Mouse (Mus musculus): ENCODE results near the gene Ttll10. TPM values are rescaled to one million over a fixed set of nuclear protein-coding genes. Genes with fewer than 3 reads are reported as not detected.

Gene Ttll10
- total RNA-seq, 2 experiments from 2014 or later: not detected

DNA sequence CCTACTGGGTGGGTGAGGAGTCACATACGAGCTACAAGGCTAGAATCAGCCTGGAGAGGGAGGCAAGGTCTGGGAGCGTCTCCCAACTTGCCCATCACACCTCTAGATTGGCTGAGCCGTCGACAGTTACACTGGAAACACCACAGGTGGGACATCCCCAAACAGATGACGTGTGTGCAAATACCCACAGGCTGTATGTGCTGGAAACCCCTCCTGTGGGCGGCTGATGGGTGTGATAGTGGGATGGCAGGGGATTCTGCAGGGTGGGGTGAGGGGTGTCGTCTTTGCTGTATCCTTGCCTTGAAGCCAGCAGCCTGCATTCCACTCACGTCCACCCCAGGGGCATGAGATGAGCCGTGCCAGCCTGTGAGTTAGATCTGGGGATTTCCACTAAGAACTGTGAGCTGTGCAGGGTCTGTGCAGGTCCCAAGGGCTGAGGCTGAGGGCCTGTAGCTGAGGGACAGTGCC is 28.5 kb downstream of the Ttll10 start:
- no peak for DNase-seq
- intact Hi-C loops (cut with DNase I): no loop called here

GRCm38 (mm10) chr4:156028580-156028979 is 30.6 kb downstream of the Ttll10 start:
- intact Hi-C loops (cut with DNase I): no loop called here
- DNase-seq: no peak

DNA sequence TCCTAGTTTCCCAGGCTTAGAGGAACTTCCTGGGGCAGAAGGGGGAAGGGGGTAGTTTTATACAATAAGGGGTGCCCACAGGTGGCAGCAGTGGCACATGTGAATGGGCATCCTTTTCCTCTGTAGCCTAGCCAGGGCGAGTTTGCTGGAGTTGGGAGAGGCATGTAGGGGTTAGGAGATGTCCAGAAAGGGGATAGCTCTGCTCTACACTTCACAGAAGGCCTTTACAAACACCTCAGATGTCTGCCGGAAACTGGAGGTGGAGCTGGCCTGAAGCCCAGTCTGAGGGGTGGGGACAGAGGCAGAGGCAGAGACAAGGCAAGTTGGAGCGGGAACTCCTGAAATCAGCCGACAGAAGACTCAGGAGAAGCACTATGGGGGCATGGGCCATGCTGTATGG is 33.2 kb downstream of the Ttll10 start, which contains the start of gene Tnfrsf18:
Tnfrsf18 (plus strand) TSS at position 152 of the 400 bp plus-strand sequence.
- intact Hi-C loops (cut with DNase I): no loop called here
- no peak for DNase-seq

DNA sequence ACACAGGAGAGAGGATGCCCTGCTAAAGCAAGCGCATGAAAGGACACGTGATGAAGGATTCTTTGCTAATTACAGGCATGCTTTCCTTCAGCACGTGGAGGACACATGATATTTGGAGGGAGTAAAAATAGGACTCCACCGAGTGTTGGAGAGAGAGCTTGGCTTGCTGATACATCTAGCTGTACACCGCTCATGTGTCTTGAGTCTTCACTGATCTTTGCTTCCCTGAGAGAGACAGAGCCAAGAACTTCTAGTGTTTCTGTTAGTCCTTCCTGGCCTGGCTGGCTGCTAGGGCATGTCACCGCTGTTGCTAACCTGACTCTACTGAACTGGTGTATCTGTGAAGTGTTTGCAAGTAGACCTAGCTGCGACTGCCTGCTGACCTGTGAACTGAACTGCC is 35.0 kb downstream of the Ttll10 start:
- intact Hi-C loops (cut with DNase I): no loop called here
- DNase-seq: no peak

GRCm38 (mm10) chr4:156023520-156023919 is 35.7 kb downstream of the Ttll10 start:
- DNase-seq: no peak
- intact Hi-C loops (cut with DNase I): no loop called here

- intact Hi-C loops (cut with DNase I): no loop called here
- no peak for DNase-seq
These were observed 37.2 kb downstream of the Ttll10 start for GRCm38 (mm10) chr4:156021942-156022419.

GRCm38 (mm10) chr4:156021381-156021780 is 37.8 kb downstream of the Ttll10 start:
- intact Hi-C loops (cut with DNase I): no loop called here
- DNase-seq: no peak

DNA sequence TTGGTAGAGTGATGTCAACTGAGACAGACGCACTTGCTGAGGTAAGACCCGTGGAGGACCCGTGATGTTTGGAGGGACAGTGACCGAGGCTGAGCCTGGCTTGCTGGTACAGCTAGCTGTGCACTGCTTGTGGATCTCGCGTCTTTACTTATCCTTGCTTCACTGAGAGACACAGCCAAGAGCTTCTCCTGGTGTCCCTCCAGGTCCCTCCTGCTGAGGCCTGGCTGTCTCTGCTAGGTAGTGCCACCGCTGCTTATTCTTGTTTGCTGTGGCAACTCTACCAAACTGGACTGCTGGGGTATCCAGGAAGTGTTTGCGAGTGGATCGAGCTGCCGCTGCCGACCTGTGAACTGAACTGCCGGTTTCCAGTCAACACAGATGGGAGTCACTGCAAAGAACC is 39.4 kb downstream of the Ttll10 start:
- intact Hi-C loops (cut with DNase I): no loop called here
- peak; percentile 38 for DNase-seq

GRCm38 (mm10) chr4:156014436-156014835 is 44.8 kb downstream of the Ttll10 start:
- intact Hi-C loops (cut with DNase I): no loop called here

GRCm38 (mm10) chr4:156013637-156014036 is 45.6 kb downstream of the Ttll10 start, which contains the start of gene Tnfrsf4:
Gene Tnfrsf4 (plus strand): TSS chr4:156013843.
- intact Hi-C loops (cut with DNase I): no loop called here
- no peak for DNase-seq

More at GRCm38 (mm10) chr4:156014436-156014835, 44.8 kb downstream of the Ttll10 start:
- no peak for DNase-seq

DNA sequence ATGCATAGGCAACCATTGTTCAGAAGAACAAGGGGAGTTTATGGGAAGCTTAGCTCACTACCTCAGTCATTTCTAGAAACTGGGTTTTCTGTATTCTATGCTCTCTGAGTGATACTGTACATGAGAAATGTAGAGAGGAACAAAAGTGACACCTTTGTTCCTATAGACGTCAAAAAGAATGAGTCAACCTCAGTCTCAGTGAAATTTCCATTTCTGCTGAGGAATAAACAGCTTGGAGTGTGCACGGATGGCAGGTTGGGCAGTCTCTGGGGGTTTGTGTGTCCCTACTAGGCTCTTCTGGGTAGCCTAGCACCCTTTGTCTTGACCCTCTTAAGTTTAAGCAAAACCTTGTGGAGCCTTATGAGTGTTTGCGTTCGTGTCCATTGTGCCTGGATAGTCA is 50.8 kb downstream of the Ttll10 start:
- DNase-seq: no peak
- intact Hi-C loops (cut with DNase I): no loop called here

- intact Hi-C loops (cut with DNase I): no loop called here
These were observed 55.1 kb downstream of the Ttll10 start for GRCm38 (mm10) chr4:156004109-156004508.

GRCm38 (mm10) chr4:155993606-155994005 is 65.6 kb downstream of the Ttll10 start:
- intact Hi-C loops (cut with DNase I): no loop called here
- DNase-seq: no peak

More at GRCm38 (mm10) chr4:156004109-156004508, 55.1 kb downstream of the Ttll10 start:
- DNase-seq: no peak

DNA sequence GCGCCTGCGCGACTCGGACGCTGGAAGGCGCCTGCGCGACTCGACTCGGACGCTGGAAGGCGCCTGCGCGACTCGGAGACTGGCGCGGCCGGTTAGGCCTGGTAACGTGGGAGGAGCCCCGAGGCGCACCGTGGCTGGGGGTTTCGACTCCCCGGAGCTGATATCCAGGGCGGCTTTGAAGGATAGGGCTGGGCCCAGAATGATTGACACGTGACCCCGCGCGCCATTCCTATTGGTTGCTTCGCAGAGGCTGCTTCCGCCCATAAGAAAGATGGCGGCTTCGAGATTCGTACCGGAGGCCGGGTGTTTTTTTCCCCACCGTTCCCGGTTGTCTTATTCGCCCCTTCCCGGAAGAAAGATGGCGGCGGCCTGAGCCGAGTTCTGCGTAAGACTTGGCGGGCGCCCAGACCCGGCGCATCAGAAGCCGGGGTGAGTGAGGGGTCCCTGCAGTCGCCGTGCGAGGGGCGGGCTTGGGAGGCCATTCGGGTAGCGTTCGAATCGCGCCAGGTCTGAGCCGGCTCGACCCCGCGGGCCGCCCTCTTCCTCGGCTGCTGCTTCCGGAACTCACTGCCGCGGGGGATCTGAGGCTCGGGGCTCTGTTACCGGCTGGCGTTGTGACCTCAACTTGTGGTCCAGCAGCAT is 66.2 kb downstream of the Ttll10 start:
- intact Hi-C loops (cut with DNase I): no loop called here
- DNase-seq: peak; percentile 95

GRCm38 (mm10) chr4:155992241-155992905 is 66.8 kb downstream of the Ttll10 start, which contains the start of the genes B3galt6 and Sdf4:
Gene B3galt6 (minus strand): TSS chr4:155992649.
Gene Sdf4 (plus strand): TSS chr4:155992872.
- peak; percentile 85 for DNase-seq

DNA sequence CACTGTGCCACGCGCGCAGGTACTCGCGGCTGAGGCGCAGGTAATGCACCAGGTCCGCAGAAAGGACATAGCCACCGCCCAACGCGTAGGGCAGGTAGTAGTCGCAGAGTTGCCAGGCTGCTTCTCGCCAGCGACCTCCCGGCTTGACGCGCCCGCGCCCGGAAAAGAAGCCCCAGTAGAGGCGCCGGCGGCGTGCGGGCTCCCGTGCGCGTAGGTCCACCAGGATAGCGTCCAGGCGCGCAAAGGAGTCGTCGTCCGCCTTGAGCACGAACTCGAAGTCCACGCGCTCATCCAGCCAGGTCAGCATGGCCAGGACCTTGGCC is 67.3 kb downstream of the Ttll10 start:
- intact Hi-C loops (cut with DNase I): no loop called here
- no peak for DNase-seq

More at GRCm38 (mm10) chr4:155992241-155992905, 66.8 kb downstream of the Ttll10 start, which contains the start of the genes B3galt6 and Sdf4:
- intact Hi-C loops (cut with DNase I): no loop called here

GRCm38 (mm10) chr4:155991211-155991907 is 67.9 kb downstream of the Ttll10 start:
- DNase-seq: no peak
- intact Hi-C loops (cut with DNase I): no loop called here
